Mouse (Mus musculus): Measurements from ENCODE around the gene Rora.

Rora gene

DNA sequence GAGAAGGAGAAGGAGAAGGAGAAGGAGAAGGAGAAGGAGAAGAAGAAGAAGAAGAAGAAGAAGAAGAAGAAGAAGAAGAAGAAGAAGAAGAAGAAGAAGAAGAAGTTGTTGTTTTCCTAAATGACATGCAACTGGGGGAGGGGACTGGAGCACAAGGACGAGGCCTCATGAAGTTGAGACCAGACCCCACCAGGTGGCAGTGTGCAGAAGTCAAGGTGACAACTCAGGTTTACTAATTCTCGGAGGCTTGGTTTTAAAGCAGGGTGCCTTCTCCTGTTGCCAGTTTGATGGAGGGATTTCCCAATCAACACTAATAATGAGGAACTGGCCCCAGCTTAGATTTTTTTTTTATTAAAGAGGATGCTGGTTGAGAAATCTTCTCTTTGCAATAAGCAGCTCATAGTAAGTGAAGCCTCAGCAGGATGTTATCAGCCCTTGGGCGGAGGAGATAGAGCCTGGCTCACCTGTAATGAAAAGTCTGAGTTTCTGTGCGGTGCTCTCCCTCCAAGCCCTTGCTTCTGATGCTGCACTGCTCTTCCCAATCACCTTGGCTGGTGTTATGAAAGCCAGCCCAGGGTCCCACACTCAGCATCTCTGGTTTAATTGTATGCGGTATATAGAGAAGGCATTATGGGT is 303.5 kb downstream of the Rora start:
- no peak for DNase-seq (ENCODE audit: low spot score)

DNA sequence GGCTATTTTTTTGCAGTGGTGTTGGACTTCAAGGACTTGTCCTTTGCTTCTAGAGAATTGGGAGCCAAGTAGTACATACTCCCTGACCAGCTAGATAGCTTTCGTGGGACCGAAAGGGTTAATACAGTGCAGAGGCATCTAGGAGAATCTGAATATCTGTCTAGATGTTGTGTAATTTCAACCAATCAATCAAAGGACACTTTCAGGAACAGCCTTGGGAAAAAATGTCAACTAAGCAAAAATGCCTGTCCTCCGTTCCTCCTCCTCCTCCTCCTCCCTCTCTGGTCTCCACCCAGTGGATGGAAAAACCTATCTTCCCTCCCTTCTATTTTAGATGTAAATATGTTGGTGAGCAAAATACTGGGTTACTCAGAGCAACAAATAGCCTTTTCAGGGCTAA is 304.2 kb downstream of the Rora start:
- DNase-seq (ENCODE audit: low spot score), result no peak

DNA sequence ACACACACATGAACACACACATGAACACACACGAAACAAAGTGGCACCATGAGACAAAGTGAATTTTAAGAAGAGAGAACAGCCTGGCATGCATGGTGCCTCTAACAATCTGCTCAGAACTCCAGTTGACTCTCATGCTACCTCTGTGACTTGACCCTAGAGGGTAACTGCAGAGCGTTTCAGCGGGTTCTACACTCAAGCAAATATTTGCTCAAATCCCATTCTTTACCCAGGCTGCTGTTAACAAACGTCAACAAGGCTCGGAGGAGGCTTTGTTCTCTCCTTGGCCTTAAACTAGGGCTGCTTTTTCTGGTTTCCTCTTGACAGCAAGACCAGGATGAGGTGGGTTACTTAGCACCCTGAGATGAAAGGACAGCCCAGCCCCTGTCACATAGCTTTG is 305.3 kb downstream of the Rora start:
- no peak for DNase-seq (ENCODE audit: low spot score)

DNA sequence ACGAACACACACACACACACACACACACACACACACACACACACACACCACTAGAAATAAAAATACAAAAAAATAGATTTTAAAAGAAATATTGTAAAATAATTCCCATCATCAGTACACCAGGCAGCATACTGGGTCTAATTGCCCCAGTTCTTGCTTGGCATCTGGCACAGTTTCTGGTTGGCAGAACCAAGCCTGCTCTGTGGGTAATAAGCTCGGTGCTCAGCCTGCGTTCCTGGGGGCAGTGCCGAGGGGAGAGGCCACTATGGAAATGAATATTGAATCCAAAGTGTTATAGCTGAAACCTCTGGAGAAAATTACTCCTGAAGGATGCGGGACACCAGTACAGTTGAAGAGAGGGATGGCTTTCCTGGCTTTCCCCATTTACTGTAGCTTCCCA is 310.3 kb downstream of the Rora start:
- no peak for DNase-seq (ENCODE audit: low spot score)

DNA sequence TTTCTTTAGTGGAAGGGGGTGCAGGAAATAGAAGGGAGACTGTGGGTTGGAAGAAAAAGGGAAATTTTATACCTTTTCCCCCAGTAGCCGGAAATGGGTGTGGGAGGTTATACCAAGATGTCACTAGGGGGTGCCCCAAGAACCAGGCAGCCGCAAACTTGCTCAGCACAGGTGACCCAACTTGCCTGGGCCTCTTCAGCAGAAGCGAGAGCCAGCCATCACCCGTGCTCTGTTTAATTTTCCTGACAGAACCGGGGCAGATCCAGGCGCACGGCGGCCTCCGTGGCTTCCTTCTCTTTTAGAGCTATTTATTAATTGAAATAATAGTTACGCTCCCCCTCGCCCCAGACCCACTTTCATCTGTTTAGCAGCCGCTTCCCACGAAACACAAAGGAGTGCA is 313.0 kb downstream of the Rora start:
- DNase-seq (ENCODE audit: low spot score), result no peak

DNA sequence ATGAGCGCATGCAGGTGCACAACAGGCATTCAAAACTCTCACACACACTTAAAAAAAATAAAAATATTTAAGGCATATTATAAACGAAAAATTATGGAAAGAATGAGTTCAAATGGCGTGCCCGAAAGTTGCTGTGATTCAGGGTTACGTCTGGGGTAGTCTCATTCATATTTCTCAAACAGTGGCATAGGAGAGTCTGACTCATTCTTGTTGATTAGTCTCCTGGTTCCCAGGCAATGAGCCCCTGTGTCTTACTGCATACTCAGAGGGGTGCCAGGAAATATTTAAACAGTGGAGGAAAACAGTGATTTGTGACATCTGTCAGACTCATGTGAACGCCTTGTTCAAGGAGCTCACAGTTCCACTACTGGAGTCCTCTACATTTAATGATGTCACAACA is 316.5 kb downstream of the Rora start:
- no peak for DNase-seq (ENCODE audit: low spot score)

DNA sequence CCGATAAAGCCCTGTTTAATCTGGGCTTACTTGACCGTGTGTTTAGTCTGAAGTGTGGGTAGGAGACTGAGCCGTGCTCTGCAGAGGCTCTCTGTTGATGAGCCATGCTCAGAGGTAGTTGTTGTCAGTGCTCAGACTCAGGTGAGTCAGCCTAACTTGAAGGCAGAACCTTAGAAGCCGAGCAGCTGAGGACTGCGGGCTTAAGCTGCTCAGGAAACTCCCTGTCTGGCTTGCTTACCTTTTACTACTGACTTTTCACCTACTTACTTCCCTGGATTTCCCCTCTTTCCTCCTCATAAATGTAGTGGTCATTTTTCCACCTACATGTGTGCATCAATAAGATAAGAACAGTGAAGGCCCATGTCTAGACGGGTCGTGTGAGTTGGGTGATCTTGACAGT is 318.7 kb downstream of the Rora start:
- DNase-seq (ENCODE audit: low spot score), result no peak

DNA sequence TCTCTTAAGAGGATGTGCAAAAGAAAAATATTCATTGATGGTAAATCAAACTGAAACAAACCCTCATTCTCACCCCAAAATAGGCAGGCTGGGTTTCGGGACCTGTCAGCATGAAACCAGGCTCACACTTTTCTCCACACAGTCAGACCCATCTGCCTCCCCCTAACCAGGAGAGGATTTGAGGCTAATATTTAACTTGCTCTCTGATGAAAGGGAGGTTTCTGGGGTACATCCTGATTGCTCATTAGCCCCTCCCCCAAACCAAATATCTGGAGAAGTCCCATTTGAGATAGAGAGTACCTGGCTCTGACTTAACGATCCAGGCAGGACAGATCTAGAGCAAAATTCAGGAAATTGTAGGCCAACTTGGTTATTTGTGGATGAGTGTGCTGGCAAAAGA is 320.9 kb downstream of the Rora start:
- DNase-seq (ENCODE audit: low spot score), result no peak

DNA sequence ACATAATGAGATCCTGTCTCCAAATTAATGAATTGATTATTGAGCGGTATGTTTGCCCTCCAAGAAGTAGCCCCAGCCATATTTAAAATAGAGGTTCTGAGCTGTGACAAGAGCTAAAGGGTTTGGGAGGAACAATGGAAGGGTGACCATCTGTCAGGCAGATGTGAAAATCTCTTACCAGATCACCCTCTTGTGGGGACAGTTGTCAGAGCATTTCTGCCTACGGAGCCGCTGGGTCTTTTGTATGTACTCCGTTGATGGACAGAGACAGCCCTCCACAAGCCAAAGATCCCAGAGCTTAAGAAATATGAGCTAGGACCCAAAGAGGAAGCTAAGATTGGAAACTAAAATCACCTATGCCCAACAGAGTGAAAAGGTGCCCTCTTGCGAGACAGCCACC is 322.6 kb downstream of the Rora start:
- no peak for DNase-seq (ENCODE audit: low spot score)

DNA sequence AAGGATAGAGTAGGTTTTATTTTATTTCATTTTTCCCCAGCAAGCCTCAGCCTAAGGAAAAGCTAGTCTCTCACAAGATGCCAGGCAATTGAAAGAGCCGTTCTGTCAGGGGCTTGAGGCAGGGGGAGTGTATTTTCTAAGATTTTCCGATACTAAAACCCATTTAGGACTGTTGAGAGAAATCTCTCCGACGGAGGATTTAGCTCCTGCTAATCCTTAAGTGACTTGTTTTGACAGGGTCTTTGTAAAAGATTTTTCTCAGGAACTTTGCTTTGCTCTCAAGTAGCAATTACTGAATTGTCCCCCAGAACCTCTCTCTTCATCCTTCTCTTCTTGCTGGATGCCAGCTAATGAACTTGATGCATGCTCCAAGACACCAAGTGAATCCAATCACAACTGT is 323.3 kb downstream of the Rora start:
- no peak for DNase-seq (ENCODE audit: low spot score)

DNA sequence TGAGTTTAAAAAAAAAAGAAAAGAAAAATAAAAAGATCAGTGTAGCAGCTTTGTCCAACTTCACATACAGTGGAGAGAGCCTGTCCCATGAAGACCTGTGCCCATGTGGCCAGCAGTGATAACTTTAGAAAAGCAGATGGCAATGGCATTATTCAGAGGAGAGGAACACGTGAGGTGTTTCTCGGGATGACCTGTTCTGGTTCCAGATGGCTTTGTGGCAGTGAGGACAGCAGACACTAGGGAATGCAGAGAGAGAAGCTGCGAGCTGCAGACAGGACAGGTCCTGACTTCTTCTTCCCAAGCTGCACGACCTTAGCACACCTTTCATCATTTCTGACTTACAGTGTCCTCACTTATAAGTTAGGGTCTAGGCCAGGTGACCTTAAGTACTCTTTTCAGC is 325.1 kb downstream of the Rora start:
- no peak for DNase-seq (ENCODE audit: low spot score)

DNA sequence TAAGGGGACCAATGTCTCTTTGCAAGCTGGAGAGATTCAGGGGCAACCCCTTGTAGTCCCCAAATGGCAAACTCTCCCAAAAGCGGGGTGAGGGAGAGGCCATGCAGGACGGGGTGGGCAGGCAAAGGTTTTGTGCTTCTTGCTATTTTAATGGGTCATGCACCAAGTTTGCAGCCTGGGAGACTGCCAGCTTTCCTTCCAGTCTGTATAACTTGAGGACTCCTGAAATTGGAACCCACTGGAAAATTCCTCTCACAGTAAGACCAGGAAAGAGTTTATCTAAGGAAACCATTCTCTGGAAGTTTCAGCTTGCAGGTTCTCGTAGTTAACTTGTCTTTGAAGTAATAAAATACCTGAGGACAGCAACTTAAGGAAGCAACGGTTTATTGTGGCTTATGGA is 326.5 kb downstream of the Rora start:
- no peak for DNase-seq (ENCODE audit: low spot score)

DNA sequence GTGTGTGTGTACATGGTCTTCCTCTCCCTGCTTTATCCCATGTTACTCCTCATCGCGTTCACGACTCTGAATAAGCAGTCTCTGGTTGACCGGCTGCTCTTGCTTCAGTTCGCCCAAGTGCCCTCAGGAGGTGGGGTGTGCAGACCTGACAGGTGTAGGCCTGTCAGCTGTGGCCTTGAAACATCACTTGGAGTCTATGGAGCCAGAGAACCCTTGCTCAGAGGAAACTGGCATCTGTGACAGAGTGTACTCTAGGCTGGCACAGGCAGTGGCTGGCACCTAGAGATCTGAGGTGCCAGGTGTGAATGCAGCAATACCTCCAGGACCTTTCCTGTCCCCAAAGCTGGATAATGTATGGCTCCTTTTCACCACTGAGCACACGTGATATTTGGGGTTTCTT is 331.5 kb downstream of the Rora start:
- DNase-seq (ENCODE audit: low spot score), result no peak

DNA sequence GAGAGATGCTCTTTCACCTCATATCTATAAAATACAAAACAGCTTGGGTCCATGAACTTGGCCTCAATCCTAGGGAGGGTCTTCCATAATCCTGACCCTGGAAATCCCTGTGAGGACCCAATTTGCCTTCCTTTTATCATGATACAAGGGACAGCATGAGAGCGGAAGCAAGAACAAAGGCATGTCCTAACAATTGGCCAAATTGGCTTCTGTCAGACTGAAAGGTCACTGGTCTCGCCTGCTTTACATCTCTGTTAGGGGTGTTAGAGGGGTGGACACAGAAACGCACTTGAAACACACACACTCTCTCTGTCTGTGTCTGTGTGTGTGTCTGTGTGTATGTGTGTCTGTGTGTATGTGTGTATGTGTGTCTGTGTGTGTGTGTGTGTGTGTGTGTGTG is 332.2 kb downstream of the Rora start:
- no peak for DNase-seq (ENCODE audit: low spot score)

DNA sequence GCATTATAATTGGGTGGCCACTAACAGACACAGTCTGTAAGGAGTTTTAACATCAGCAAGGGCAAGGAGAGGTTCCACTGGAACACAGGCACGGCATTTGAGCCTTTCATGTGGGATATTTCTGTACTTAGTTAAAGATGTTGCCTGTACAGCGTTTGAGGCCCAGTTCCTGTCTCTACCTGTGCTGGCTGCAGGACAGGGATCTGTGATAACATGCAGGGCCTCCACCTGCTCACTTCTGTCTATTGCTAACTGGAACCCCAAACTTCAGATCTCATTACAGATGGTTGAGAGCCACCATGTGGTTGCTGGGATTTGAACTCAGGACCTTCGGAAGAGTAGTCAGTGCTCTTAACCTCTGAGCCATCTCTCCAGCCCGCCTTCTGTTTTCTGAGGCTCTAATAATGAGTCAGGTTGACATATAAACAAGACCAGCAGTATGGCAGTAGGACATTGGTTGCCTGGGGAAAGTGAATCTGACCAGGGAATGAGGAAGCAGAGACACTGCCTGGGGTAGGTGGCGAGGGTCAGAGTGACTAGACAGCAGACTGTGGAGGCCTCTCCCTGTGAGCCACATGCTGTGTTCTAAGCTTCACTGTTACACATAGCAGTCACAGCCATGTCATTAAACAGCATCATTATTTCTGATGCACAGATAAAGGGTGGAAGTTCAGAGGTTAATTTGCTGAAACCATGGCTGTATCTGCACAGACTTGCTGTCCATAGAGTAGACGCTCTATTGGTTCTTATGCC is 333.9 kb downstream of the Rora start:
- DNase-seq (ENCODE audit: low spot score), result no peak

DNA sequence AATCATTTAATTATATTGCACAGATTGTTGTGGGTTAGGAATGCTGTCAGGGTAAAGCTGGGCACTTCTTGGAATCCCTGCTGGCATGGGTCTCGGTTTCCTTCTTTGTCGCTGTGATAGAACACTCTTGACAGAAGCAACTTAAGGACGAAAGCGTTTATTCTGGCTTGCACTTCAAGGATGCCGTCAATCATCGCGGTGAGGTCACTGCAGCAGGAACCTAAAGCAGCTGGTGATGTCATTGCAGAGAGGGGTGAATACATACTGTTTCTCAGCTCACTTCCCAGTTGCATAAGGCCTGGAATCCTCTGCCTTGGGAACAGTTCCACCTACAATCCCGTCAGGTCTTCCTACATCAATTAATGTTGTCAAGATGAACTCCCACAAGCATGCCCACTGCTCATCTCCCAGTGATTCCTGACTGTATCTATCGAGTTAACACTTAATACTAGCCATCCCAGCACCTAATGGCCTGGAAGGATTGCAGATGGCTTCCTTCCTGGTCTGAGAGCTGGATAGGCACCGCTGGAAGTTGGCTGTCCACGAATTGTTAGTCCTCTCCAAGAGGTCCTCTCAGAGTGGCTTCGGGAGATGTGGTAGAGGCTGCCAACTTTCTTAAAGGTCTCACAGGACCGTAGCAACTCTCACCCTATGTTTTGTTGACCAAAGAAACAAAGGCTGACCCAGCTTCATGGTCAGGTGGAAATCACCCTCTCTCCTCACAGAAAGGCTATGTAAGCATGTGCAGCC is 334.8 kb downstream of the Rora start:
- DNase-seq (ENCODE audit: low spot score), result no peak

DNA sequence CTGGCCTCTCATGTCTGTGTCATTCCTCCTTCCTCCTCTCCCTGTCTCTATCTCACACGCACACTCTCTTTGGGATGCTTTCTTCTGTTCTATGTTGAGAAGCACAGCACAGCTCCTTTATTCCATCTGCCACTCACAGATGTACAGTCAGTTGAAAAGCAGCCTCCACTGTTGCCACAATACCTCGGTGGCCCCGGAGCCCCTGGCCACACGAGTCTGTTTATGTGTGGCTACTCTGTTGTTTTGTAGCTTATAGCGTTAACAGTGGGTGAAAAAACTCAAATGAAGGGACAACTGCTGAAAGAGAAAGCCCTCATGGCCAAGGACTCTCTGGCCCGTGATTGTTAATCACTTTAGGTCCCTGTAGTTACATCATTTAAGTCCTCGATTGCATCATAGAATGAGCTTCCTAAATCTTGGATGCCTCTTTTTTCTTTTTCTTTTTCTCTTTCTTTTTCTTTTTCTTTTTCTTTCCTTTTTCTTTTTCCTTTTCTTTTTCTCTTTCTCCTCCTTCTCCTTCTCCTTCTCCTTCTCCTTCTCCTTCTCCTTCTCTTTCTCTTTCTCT is 336.4 kb downstream of the Rora start:
- no peak for DNase-seq (ENCODE audit: low spot score)

DNA sequence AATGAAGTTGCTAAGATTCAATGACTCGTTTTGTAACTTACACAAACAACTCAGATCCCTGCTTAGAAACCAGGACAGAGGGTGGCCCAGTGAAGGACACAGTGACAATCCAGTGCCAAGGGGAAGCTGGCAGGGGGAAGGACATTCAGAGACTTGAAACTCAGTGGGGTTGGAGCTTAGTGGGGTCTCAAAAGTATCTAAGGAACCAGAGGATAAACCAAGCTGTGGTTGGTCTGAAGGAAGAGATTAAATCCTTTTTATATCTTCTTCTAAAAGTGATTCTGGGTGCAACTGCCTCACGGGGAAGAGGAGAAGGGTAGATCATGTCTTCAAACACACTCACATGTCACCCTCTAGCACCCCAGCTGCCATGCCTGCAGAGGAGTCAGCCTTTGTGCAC is 340.3 kb downstream of the Rora start:
- no peak for DNase-seq (ENCODE audit: low spot score)

DNA sequence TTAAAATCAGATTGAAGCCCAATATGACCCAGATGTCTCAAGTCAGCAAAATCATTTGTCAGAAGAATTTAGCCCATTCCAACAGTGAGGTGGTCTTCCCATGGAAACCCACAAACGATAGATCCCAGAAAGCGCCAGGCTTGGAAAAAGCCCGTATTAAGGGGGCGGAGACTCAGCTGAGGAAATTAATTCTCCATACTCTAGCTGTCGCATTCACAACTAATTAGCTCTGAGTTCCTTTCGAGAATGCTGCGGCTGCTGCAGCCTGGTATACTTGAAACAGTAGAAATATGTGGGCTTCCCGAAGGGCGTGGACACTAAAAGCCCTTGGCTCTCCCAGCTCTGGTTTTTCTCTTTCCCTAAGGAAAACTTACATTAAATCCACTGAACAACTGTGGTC is 345.4 kb downstream of the Rora start:
- DNase-seq (ENCODE audit: low spot score), result no peak

DNA sequence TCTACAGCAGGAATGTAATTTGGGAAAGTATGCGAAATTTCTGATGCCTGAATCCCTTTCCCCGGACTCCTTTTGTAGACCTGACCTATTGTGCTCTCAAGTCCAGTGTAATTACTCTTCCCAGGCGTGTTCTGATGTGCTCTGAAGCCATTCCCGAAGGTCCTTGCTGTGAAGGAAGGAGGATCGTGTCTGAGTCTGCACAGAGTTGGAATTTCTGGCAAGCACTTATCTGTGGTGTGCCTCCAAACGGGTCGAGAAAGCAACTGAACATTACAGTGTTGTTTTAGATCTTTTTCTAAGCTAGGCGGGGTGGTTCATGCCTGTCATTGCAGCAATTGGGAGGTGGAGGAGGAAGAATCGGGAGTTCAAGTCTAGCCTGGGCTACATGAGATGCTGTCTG is 350.9 kb downstream of the Rora start:
- DNase-seq (ENCODE audit: low spot score), result no peak

DNA sequence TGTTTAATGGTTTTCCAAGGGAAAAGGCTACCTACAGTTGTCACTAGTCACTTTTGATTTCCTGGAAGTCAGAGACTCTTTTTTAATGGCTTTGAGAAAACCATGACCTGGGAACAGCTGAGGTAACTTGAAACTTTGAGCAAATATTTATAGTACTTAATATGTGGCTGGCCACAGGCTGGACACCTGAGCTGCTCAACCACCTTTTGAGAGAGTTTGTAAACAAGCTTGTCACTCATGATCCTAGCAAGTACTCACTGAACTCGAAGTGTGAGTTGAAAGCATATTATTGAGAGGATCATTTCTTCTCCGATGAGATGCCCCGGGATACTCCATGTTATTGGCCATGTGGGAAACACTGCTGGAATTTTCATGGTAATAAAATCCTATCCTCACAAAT is 353.1 kb downstream of the Rora start:
- DNase-seq (ENCODE audit: low spot score), result no peak

DNA sequence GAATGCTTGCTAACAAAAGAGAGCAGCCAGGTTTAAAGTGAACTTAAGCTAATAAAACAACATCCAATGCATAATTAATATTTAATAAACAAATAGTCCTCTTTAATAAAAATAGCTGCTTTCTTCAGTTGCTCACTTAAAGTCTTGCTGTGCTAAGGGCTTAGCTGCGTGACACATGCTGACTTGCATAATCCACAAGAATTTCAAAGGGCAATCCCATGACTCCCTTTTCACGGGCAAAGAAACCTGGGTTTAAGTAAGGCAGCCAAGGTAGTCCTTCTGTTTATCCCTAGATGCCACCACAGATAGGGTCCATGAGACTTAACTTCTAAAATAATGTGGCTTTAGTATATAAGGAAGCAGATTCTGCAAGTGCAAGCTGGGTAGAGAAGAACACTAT is 355.1 kb downstream of the Rora start:
- no peak for DNase-seq (ENCODE audit: low spot score)

DNA sequence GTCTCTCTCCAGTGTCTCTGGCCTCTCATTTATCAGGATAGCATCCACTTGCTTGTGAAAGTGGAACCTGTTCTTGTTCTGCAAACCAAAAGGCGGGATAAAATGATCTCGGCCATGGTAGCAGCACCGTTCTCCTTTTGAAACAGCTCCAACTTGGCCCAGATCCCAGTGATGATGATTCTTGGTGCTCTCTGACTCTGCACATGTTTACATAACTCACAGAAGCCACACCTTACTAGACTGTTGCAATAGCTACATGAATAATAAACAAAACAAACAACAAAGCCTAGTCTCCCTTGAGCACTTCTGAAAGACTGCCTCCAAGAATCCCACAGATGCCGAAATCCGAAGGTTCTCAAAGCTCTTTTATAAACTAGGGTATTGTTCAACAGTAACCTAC is 357.3 kb downstream of the Rora start:
- no peak for DNase-seq (ENCODE audit: low spot score)
